Mouse (Mus musculus): ENCODE measurements around the gene Ntng2. TPM values are rescaled to one million over a fixed set of nuclear protein-coding genes. Genes with fewer than 3 reads are reported as not detected.

Gene Ntng2
- polyA plus RNA-seq, 1 experiment from 2014 or later: 0.24 TPM

- Histone ChIP-seq H3K36me3 (ENCODE audit: control insufficient read depth, insufficient read depth) (no peaks in the 10 kb centered on the region), H3K27ac (ENCODE audit: low read length) (no peak overlapping the region), H3K4me2 (ENCODE audit: low read depth, low read length) (no peak overlapping the region), H3K4me3 (ENCODE audit: low read length) (no peak overlapping the region), H3K9me3 (replicated peaks; ENCODE audit: control insufficient read depth, low read length) (no peaks in the 10 kb centered on the region), H3K4me1 (ENCODE audit: control insufficient read depth, insufficient read depth, low read length) (peaks cover 4% of the 10 kb centered on the region), H3K9ac (ENCODE audit: low read length) (no peak overlapping the region), H3K27me3 (ENCODE audit: control insufficient read depth, insufficient read depth, low read length) (peaks cover 36% of the 10 kb centered on the region)
- no peak for ATAC-seq (replicated peaks; ENCODE audit: extremely low read depth, insufficient read depth, low FRiP score)
- 58% methylated on average over 5 of the region's 5 CpGs for WGBS
Measured at GRCm38 (mm10) chr2:29198446-29198845, 54.4 kb downstream of the Ntng2 start.

- Histone ChIP-seq H3K4me2 (ENCODE audit: low read depth, low read length) (no peak overlapping the region), H3K9me3 (replicated peaks; ENCODE audit: control insufficient read depth, low read length) (no peaks in the 10 kb centered on the region), H3K4me1 (ENCODE audit: control insufficient read depth, insufficient read depth, low read length) (peaks cover 4% of the 10 kb centered on the region), H3K9ac (ENCODE audit: low read length) (no peak overlapping the region), H3K27me3 (ENCODE audit: control insufficient read depth, insufficient read depth, low read length) (peaks cover 30% of the 10 kb centered on the region), H3K4me3 (ENCODE audit: low read length) (no peak overlapping the region), H3K27ac (ENCODE audit: low read length) (no peak overlapping the region), H3K36me3 (ENCODE audit: control insufficient read depth, insufficient read depth) (no peaks in the 10 kb centered on the region)
- no peak for ATAC-seq (replicated peaks; ENCODE audit: extremely low read depth, insufficient read depth, low FRiP score)
- 67% methylated on average over 12 of the region's 12 CpGs for WGBS
Measured at GRCm38 (mm10) chr2:29196844-29197243, 56.0 kb downstream of the Ntng2 start.

- Histone ChIP-seq H3K9me3 (replicated peaks; ENCODE audit: control insufficient read depth, low read length) (no peaks in the 10 kb centered on the region), H3K4me3 (ENCODE audit: low read length) (peak overlapping the region; percentile 56), H3K4me2 (ENCODE audit: low read depth, low read length) (peak overlapping the region; percentile 93), H3K4me1 (ENCODE audit: control insufficient read depth, insufficient read depth, low read length) (peaks cover 4% of the 10 kb centered on the region), H3K9ac (ENCODE audit: low read length) (peak overlapping the region; percentile 61), H3K27me3 (ENCODE audit: control insufficient read depth, insufficient read depth, low read length) (peaks cover 27% of the 10 kb centered on the region), H3K27ac (ENCODE audit: low read length) (no peak overlapping the region), H3K36me3 (ENCODE audit: control insufficient read depth, insufficient read depth) (no peaks in the 10 kb centered on the region)
- ATAC-seq (replicated peaks; ENCODE audit: extremely low read depth, insufficient read depth, low FRiP score): no peak
- under 1% methylated on average over 61 of the region's 61 CpGs for WGBS
Measured at GRCm38 (mm10) chr2:29194547-29195463, 58.0 kb downstream of the Ntng2 start.

GRCm38 (mm10) chr2:29193819-29194546 is 58.8 kb downstream of the Ntng2 start:
- peaks cover 27% of the 10 kb centered on the region for H3K27me3 ChIP-seq (ENCODE audit: control insufficient read depth, insufficient read depth, low read length)
- ATAC-seq (replicated peaks; ENCODE audit: extremely low read depth, insufficient read depth, low FRiP score): no peak
- WGBS: 24% methylated on average over 16 of the region's 16 CpGs
- H3K9me3 ChIP-seq (replicated peaks; ENCODE audit: control insufficient read depth, low read length): no peaks in the 10 kb centered on the region
- no peaks in the 10 kb centered on the region for H3K36me3 ChIP-seq (ENCODE audit: control insufficient read depth, insufficient read depth)
- peak overlapping the region; percentile 93 for H3K4me2 ChIP-seq (ENCODE audit: low read depth, low read length)
- no peak overlapping the region for H3K27ac ChIP-seq (ENCODE audit: low read length)
- no peak overlapping the region; the same call in 1 of the 2 replicates for H3K9ac ChIP-seq (ENCODE audit: low read length)
- H3K4me3 ChIP-seq (ENCODE audit: low read length): peak overlapping the region; percentile 56
- peaks cover 4% of the 10 kb centered on the region for H3K4me1 ChIP-seq (ENCODE audit: control insufficient read depth, insufficient read depth, low read length)

- Histone ChIP-seq H3K9me3 (replicated peaks; ENCODE audit: control insufficient read depth, low read length) (no peaks in the 10 kb centered on the region), H3K27ac (ENCODE audit: low read length) (no peak overlapping the region), H3K27me3 (ENCODE audit: control insufficient read depth, insufficient read depth, low read length) (peaks cover 22% of the 10 kb centered on the region), H3K36me3 (ENCODE audit: control insufficient read depth, insufficient read depth) (no peaks in the 10 kb centered on the region), H3K4me1 (ENCODE audit: control insufficient read depth, insufficient read depth, low read length) (peaks cover 4% of the 10 kb centered on the region), H3K9ac (ENCODE audit: low read length) (no peak overlapping the region), H3K4me2 (ENCODE audit: low read depth, low read length) (no peak overlapping the region), H3K4me3 (ENCODE audit: low read length) (no peak overlapping the region)
- WGBS: 85% methylated on average over 8 of the region's 8 CpGs
- no peak for ATAC-seq (replicated peaks; ENCODE audit: extremely low read depth, insufficient read depth, low FRiP score)
Measured at GRCm38 (mm10) chr2:29192629-29193278, 60.1 kb downstream of the Ntng2 start.

GRCm38 (mm10) chr2:29191216-29192215 is 61.3 kb downstream of the Ntng2 start:
- Histone ChIP-seq H3K4me2 (ENCODE audit: low read depth, low read length) (no peak overlapping the region), H3K4me1 (ENCODE audit: control insufficient read depth, insufficient read depth, low read length) (peaks cover 4% of the 10 kb centered on the region), H3K9me3 (replicated peaks; ENCODE audit: control insufficient read depth, low read length) (no peaks in the 10 kb centered on the region), H3K36me3 (ENCODE audit: control insufficient read depth, insufficient read depth) (no peaks in the 10 kb centered on the region), H3K9ac (ENCODE audit: low read length) (no peak overlapping the region), H3K4me3 (ENCODE audit: low read length) (no peak overlapping the region), H3K27me3 (ENCODE audit: control insufficient read depth, insufficient read depth, low read length) (peaks cover 16% of the 10 kb centered on the region), H3K27ac (ENCODE audit: low read length) (no peak overlapping the region)
- WGBS: 58% methylated on average over 10 of the region's 10 CpGs
- no peak for ATAC-seq (replicated peaks; ENCODE audit: extremely low read depth, insufficient read depth, low FRiP score)

- no peaks in the 10 kb centered on the region for H3K9me3 ChIP-seq (replicated peaks; ENCODE audit: control insufficient read depth, low read length)
- peaks cover 4% of the 10 kb centered on the region for H3K4me1 ChIP-seq (ENCODE audit: control insufficient read depth, insufficient read depth, low read length)
- peaks cover 5% of the 10 kb centered on the region; the same call in 1 of the 2 replicates for H3K27me3 ChIP-seq (ENCODE audit: control insufficient read depth, insufficient read depth, low read length)
- no peak overlapping the region for H3K9ac ChIP-seq (ENCODE audit: low read length)
- WGBS: 72% methylated on average over 7 of the region's 7 CpGs
- no peak overlapping the region for H3K4me3 ChIP-seq (ENCODE audit: low read length)
- no peaks in the 10 kb centered on the region for H3K36me3 ChIP-seq (ENCODE audit: control insufficient read depth, insufficient read depth)
- H3K4me2 ChIP-seq (ENCODE audit: low read depth, low read length): no peak overlapping the region
- no peak for ATAC-seq (replicated peaks; ENCODE audit: extremely low read depth, insufficient read depth, low FRiP score)
- no peak overlapping the region for H3K27ac ChIP-seq (ENCODE audit: low read length)
Measured at GRCm38 (mm10) chr2:29190392-29190791, 62.4 kb downstream of the Ntng2 start.

- H3K27ac ChIP-seq (ENCODE audit: low read length): no peak overlapping the region
- no peak for ATAC-seq (replicated peaks; ENCODE audit: extremely low read depth, insufficient read depth, low FRiP score)
- no peak overlapping the region for H3K4me2 ChIP-seq (ENCODE audit: low read depth, low read length)
- 0 out of 2 replicates have a peak, but pooled peaks cover 6% of the 10 kb centered on the region for H3K4me1 ChIP-seq (ENCODE audit: control insufficient read depth, insufficient read depth, low read length)
- no peak overlapping the region for H3K4me3 ChIP-seq (ENCODE audit: low read length)
- WGBS: 59% methylated on average over 6 of the region's 6 CpGs
- H3K9me3 ChIP-seq (replicated peaks; ENCODE audit: control insufficient read depth, low read length): no peaks in the 10 kb centered on the region
- no peaks in the 10 kb centered on the region for H3K27me3 ChIP-seq (ENCODE audit: control insufficient read depth, insufficient read depth, low read length)
- no peak overlapping the region for H3K9ac ChIP-seq (ENCODE audit: low read length)
- peaks cover 2% of the 10 kb centered on the region; the same call in 1 of the 2 replicates for H3K36me3 ChIP-seq (ENCODE audit: control insufficient read depth, insufficient read depth)
Measured at GRCm38 (mm10) chr2:29186209-29186608, 66.6 kb downstream of the Ntng2 start.
